Mouse (Mus musculus) liver, embryonic 13.5 days (tissue): ENCODE measurements around the gene Thsd4. TPM values are rescaled to one million over a fixed set of nuclear protein-coding genes. Genes with fewer than 3 reads are reported as not detected.

Source experiments
- ATAC-seq: fragments of 200-750 bp; cut with Nextera tagmentation; 2 replicates; pipeline ENCODE4 v1.8.0; 2017; ENCODE audit warnings: low read depth, mild to moderate bottlenecking, moderate number of reproducible peaks, moderate library complexity
- DNase-seq: peaks from one replicate; pipeline ENCODE4 v3.0.0; 2022
- H3K27ac ChIP-seq: fragments of 300-500 bp; sonication (generic); 2 replicates; pipeline ENCODE4 v1.5.1; 2015; ENCODE audit warnings: moderate library complexity, mild to moderate bottlenecking, inconsistent platforms
- H3K27me3 ChIP-seq: fragments of 300-500 bp; sonication (generic); 2 replicates; pipeline ENCODE4 v1.6.1; 2015; ENCODE audit warnings: mild to moderate bottlenecking, inconsistent platforms
- H3K36me3 ChIP-seq: fragments of 300-500 bp; sonication (generic); 2 replicates; pipeline ENCODE4 v1.6.1; 2015; ENCODE audit warnings: mild to moderate bottlenecking, inconsistent platforms
- H3K4me1 ChIP-seq: fragments of 300-500 bp; sonication (generic); replicated peaks from 2 replicates; pipeline ENCODE4 v1.6.1; 2015; ENCODE audit warnings: inconsistent platforms
- H3K4me2 ChIP-seq: fragments of 300-500 bp; sonication (generic); 2 replicates; pipeline ENCODE4 v1.6.1; 2015; ENCODE audit warnings: inconsistent platforms, mild to moderate bottlenecking, moderate library complexity
- H3K4me3 ChIP-seq: fragments of 300-500 bp; sonication (generic); replicated peaks from 2 replicates; pipeline ENCODE4 v1.5.1; 2015; ENCODE audit warnings: mild to moderate bottlenecking, inconsistent platforms
- H3K9ac ChIP-seq: fragments of 300-500 bp; sonication (generic); 2 replicates; pipeline ENCODE4 v1.6.1; 2015; ENCODE audit warnings: mild to moderate bottlenecking, inconsistent platforms
- H3K9me3 ChIP-seq: fragments of 300-500 bp; sonication (generic); replicated peaks from 2 replicates; pipeline ENCODE4 v1.6.1; 2016; ENCODE audit warnings: inconsistent platforms
- WGBS: fragments of 180-500 bp; shearing (Covaris S2); methylation state at CpG from one replicate; pipeline ENCODE4 v1.1.7; 2015; ENCODE audit not compliant: insufficient replicate concordance; 5-methylcytosine and 5-hydroxymethylcytosine counted together
- polyA plus RNA-seq: library from polyadenylated mRNA; unstranded; fragments of >200 nt; fragmentation: Nextera tagmentation; extraction: Ambion mirVana; gene quantifications from 2 replicates; pipeline ENCODE4 v1.2.1, GENCODE M21; 2015

The Thsd4 gene
- polyA plus RNA-seq, 1 experiment from 2014 or later = 1.2 TPM

GRCm38 (mm10) chr9:59949981-59950380 lies 571.9 kb downstream of the Thsd4 start:
- WGBS = 72% methylated on average over 5 of the region's 5 CpGs
- peaks cover 7% of the 10 kb centered on the region; the same call in 1 of the 2 replicates for H3K4me1 ChIP-seq
- H3K36me3 ChIP-seq = no peaks in the 10 kb centered on the region
- no peaks in the 10 kb centered on the region for H3K9me3 ChIP-seq
- 0 out of 2 replicates have a peak, but pooled peaks cover 3% of the 10 kb centered on the region for H3K27me3 ChIP-seq
- no peak overlapping the region for H3K27ac ChIP-seq
- no peak overlapping the region for H3K4me2 ChIP-seq
- DNase-seq = no peak
- H3K4me3 ChIP-seq = no peak overlapping the region
- no peak overlapping the region for H3K9ac ChIP-seq
- ATAC-seq = no peak

- Histone ChIP-seq H3K4me2 (no peak overlapping the region), H3K36me3 (no peaks in the 10 kb centered on the region), H3K4me3 (no peak overlapping the region), H3K27me3 (0 out of 2 replicates have a peak, but pooled peaks cover 3% of the 10 kb centered on the region), H3K4me1 (peaks cover 7% of the 10 kb centered on the region; the same call in 1 of the 2 replicates), H3K9me3 (no peaks in the 10 kb centered on the region), H3K9ac (no peak overlapping the region), H3K27ac (no peak overlapping the region)
- no peak for DNase-seq
- 57% methylated on average over 6 of the region's 6 CpGs for WGBS
- no peak for ATAC-seq
These were observed 572.3 kb downstream of the Thsd4 start for GRCm38 (mm10) chr9:59949511-59949910.

- 76% methylated on average over 17 of the region's 17 CpGs for WGBS
- DNase-seq (no peak), ATAC-seq (no peak)
- no peak overlapping the region for H3K27ac ChIP-seq
- H3K4me1 ChIP-seq = 0 out of 2 replicates have a peak, but pooled peaks cover 3% of the 10 kb centered on the region
- no peak overlapping the region for H3K4me3 ChIP-seq
- no peaks in the 10 kb centered on the region for H3K36me3 ChIP-seq
- 0 out of 2 replicates have a peak, but pooled peaks cover 3% of the 10 kb centered on the region for H3K27me3 ChIP-seq
- no peaks in the 10 kb centered on the region for H3K9me3 ChIP-seq
- no peak overlapping the region for H3K9ac ChIP-seq
- H3K4me2 ChIP-seq = no peak overlapping the region
These were observed 573.1 kb downstream of the Thsd4 start for GRCm38 (mm10) chr9:59948691-59949250.

GRCm38 (mm10) chr9:59948226-59948625 lies 573.6 kb downstream of the Thsd4 start:
- no peak for ATAC-seq
- WGBS = 57% methylated on average over 8 of the region's 8 CpGs
- H3K4me3 ChIP-seq = no peak overlapping the region

GRCm38 (mm10) chr9:59947271-59947670 lies 574.6 kb downstream of the Thsd4 start:
- ATAC-seq (no peak), DNase-seq (no peak)
- H3K27ac ChIP-seq = no peak overlapping the region
- no peaks in the 10 kb centered on the region for H3K9me3 ChIP-seq
- 0 out of 2 replicates have a peak, but pooled peaks cover 3% of the 10 kb centered on the region for H3K27me3 ChIP-seq
- no peak overlapping the region for H3K9ac ChIP-seq
- H3K4me2 ChIP-seq = no peak overlapping the region
- no peak overlapping the region for H3K4me3 ChIP-seq
- 78% methylated on average over 8 of the region's 8 CpGs for WGBS
- no peaks in the 10 kb centered on the region for H3K4me1 ChIP-seq
- no peaks in the 10 kb centered on the region for H3K36me3 ChIP-seq

More at GRCm38 (mm10) chr9:59948226-59948625, 573.6 kb downstream of the Thsd4 start:
- H3K27me3 ChIP-seq = 0 out of 2 replicates have a peak, but pooled peaks cover 3% of the 10 kb centered on the region
- no peak overlapping the region for H3K9ac ChIP-seq
- H3K27ac ChIP-seq = no peak overlapping the region
- H3K36me3 ChIP-seq = no peaks in the 10 kb centered on the region
- 0 out of 2 replicates have a peak, but pooled peaks cover 3% of the 10 kb centered on the region for H3K4me1 ChIP-seq
- no peak overlapping the region for H3K4me2 ChIP-seq
- H3K9me3 ChIP-seq = no peaks in the 10 kb centered on the region
- DNase-seq = no peak

GRCm38 (mm10) chr9:59945241-59945640 lies 576.6 kb downstream of the Thsd4 start:
- Histone ChIP-seq H3K9me3 (no peaks in the 10 kb centered on the region), H3K4me3 (no peak overlapping the region), H3K9ac (no peak overlapping the region), H3K36me3 (no peaks in the 10 kb centered on the region), H3K4me1 (no peaks in the 10 kb centered on the region), H3K27me3 (0 out of 2 replicates have a peak, but pooled peaks cover 3% of the 10 kb centered on the region), H3K27ac (no peak overlapping the region), H3K4me2 (no peak overlapping the region)
- DNase-seq = no peak
- ATAC-seq = no peak
- 56% methylated on average over 3 of the region's 3 CpGs for WGBS

GRCm38 (mm10) chr9:59943826-59944225 lies 578.0 kb downstream of the Thsd4 start:
- H3K9me3 ChIP-seq = no peaks in the 10 kb centered on the region
- no peak overlapping the region for H3K4me3 ChIP-seq
- H3K27ac ChIP-seq = no peak overlapping the region
- no peak overlapping the region for H3K9ac ChIP-seq
- DNase-seq (no peak), ATAC-seq (no peak)
- WGBS = 65% methylated on average over 6 of the region's 6 CpGs
- 0 out of 2 replicates have a peak, but pooled peaks cover 3% of the 10 kb centered on the region for H3K27me3 ChIP-seq
- no peaks in the 10 kb centered on the region for H3K4me1 ChIP-seq
- H3K4me2 ChIP-seq = no peak overlapping the region
- H3K36me3 ChIP-seq = no peaks in the 10 kb centered on the region

- Histone ChIP-seq H3K9me3 (no peaks in the 10 kb centered on the region), H3K27me3 (0 out of 2 replicates have a peak, but pooled peaks cover 3% of the 10 kb centered on the region), H3K4me3 (no peak overlapping the region), H3K4me2 (no peak overlapping the region), H3K27ac (no peak overlapping the region), H3K4me1 (no peaks in the 10 kb centered on the region), H3K36me3 (no peaks in the 10 kb centered on the region), H3K9ac (no peak overlapping the region)
- ATAC-seq (no peak), DNase-seq (no peak)
- 42% methylated on average over 5 of the region's 5 CpGs for WGBS
These were observed 579.3 kb downstream of the Thsd4 start for GRCm38 (mm10) chr9:59942501-59943085.

- H3K4me3 ChIP-seq = no peak overlapping the region
- no peak for DNase-seq
- H3K9ac ChIP-seq = no peak overlapping the region
- no peak for ATAC-seq
- H3K9me3 ChIP-seq = no peaks in the 10 kb centered on the region
- no peak overlapping the region for H3K27ac ChIP-seq
- no peaks in the 10 kb centered on the region for H3K4me1 ChIP-seq
- H3K27me3 ChIP-seq = 0 out of 2 replicates have a peak, but pooled peaks cover 3% of the 10 kb centered on the region
- 19% methylated on average over 9 of the region's 9 CpGs for WGBS
- H3K4me2 ChIP-seq = no peak overlapping the region
- no peaks in the 10 kb centered on the region for H3K36me3 ChIP-seq
These were observed 579.9 kb downstream of the Thsd4 start for GRCm38 (mm10) chr9:59941885-59942350.

GRCm38 (mm10) chr9:59940913-59941884 lies 580.6 kb downstream of the Thsd4 start:
- Histone ChIP-seq H3K4me2 (no peak overlapping the region), H3K9me3 (no peaks in the 10 kb centered on the region), H3K27ac (no peak overlapping the region), H3K9ac (no peak overlapping the region), H3K36me3 (no peaks in the 10 kb centered on the region), H3K4me3 (no peak overlapping the region), H3K4me1 (no peaks in the 10 kb centered on the region), H3K27me3 (0 out of 2 replicates have a peak, but pooled peaks cover 3% of the 10 kb centered on the region)
- no peak for ATAC-seq
- WGBS = 52% methylated on average over 11 of the region's 12 CpGs
- no peak for DNase-seq

GRCm38 (mm10) chr9:59939691-59940090 lies 582.2 kb downstream of the Thsd4 start:
- no peak overlapping the region for H3K27ac ChIP-seq
- H3K27me3 ChIP-seq = no peaks in the 10 kb centered on the region
- H3K9me3 ChIP-seq = no peaks in the 10 kb centered on the region
- ATAC-seq (no peak), DNase-seq (no peak)
- no peak overlapping the region for H3K4me2 ChIP-seq
- H3K4me3 ChIP-seq = no peak overlapping the region
- 50% methylated on average over 2 of the region's 2 CpGs for WGBS
- no peaks in the 10 kb centered on the region for H3K36me3 ChIP-seq
- no peak overlapping the region for H3K9ac ChIP-seq
- H3K4me1 ChIP-seq = no peaks in the 10 kb centered on the region
